In genomic region chr8:84915269-84915668, GRCm38 (mm10) we compare ENCODE assay signal across 18 mouse cellular contexts. TPM values are rescaled to one million over a fixed set of nuclear protein-coding genes. Genes with fewer than 3 reads are reported as not detected.
"Had no signal": no experiment of that assay in that cellular context is flagged by ENCODE, and none has a peak within 500 bp of the region (broad histone marks: within the 10 kb centered on the region; RNA-seq: fewer than 3 reads in every experiment).

No protein-coding gene starts in this region.

- H3K27ac ChIP-seq: kidney, postnatal 0 days; limb, embryonic 12.5 days; liver, embryonic 13.5 days; macrophage; midbrain, embryonic 15.5 days; neural tube, embryonic 13.5 days had no signal

- DNase-seq: kidney, adult 11 months; kidney, adult 9 months; kidney, postnatal 36 days; layer of hippocampus, adult 9-11 months; liver; liver, embryonic 13.5 days; liver, postnatal 0 days; right cerebral cortex, adult 18-20 months; right cerebral cortex, postnatal 25 days; thymus, postnatal 4 days had no signal

- H3K4me3 ChIP-seq: limb, embryonic 12.5 days; liver, embryonic 13.5 days; megakaryocyte, embryonic 14.5 days; midbrain, embryonic 15.5 days; neural tube, embryonic 13.5 days had no signal

- H3K9ac ChIP-seq: limb, embryonic 12.5 days; liver, embryonic 13.5 days; liver, postnatal 0 days; midbrain, embryonic 15.5 days; neural tube, embryonic 13.5 days had no signal

- H3K9me3 ChIP-seq: liver, embryonic 13.5 days; megakaryocyte, embryonic 14.5 days; midbrain, embryonic 15.5 days; neural tube, embryonic 13.5 days had no signal

RNA-seq across cellular contexts. Expression of gene Klf1, which starts 13.5 kb away (rescaled TPM):
- total RNA-seq: left cerebral cortex, postnatal 36 days; monocyte, adult 5-6 weeks had no signal

RNA-seq across cellular contexts. Expression of gene Mast1, which starts 21.9 kb away (rescaled TPM):
- total RNA-seq: monocyte, adult 5-6 weeks had no signal

RNA-seq across cellular contexts. Expression of gene Rtbdn, which starts 31.5 kb away (rescaled TPM):
- total RNA-seq: monocyte, adult 5-6 weeks had no signal
- polyA plus RNA-seq: liver, postnatal 0 days; macrophage had no signal
